Mouse (Mus musculus) neutrophil, adult 5-6 weeks (primary cell): ENCODE results near the gene Tbx19. TPM values are rescaled to one million over a fixed set of nuclear protein-coding genes. Genes with fewer than 3 reads are reported as not detected.

Experiments used
- ATAC-seq: fragments of 151-379, 151-347 bp; 2 replicates; pipeline ENCODE4 v1.8.0; 2017; ENCODE audit warnings: mild to moderate bottlenecking, moderate TSS enrichment; ENCODE audit not compliant: insufficient number of reproducible peaks, poor library complexity, low FRiP score, severe bottlenecking; ENCODE audit errors: extremely low read depth
- total RNA-seq: library from RNA; stranded (forward); fragments of 200-1000 nt; gene quantifications from 2 replicates; pipeline ENCODE4 v1.2.3, GENCODE M21; 2017

Gene Tbx19
- total RNA-seq, 1 experiment from 2014 or later = not detected

- no peak for ATAC-seq
These were observed 26.8 kb upstream of the Tbx19 start for GRCm38 (mm10) chr1:165187357-165187756.

- ATAC-seq = no peak
These were observed 25.9 kb upstream of the Tbx19 start for GRCm38 (mm10) chr1:165186491-165186890.

DNA sequence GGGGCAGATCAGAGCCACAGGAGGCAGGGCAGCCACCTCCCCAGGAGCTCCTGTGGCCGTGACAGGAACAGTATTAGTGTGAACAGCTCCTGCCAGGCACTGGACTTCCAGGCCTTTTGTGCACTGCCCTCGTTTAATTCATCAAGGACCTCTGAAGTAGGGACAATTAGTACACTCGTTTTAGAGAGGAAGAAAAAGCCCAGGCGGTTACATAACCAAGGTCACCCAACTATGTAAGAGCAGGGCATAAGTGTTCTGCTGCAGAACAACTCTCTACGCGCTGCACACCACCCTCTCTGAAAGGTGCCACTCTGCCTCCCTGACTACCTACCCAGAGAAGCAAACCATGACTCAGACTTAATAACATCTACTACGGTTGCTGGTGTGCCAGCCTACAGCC, 24.5 kb upstream of the Tbx19 start:
- no peak for ATAC-seq

GRCm38 (mm10) chr1:165184178-165184577, 23.6 kb upstream of the Tbx19 start:
- ATAC-seq = no peak

GRCm38 (mm10) chr1:165183400-165183799, 22.8 kb upstream of the Tbx19 start:
- ATAC-seq = no peak

- no peak for ATAC-seq
These were observed 18.7 kb upstream of the Tbx19 start for GRCm38 (mm10) chr1:165179321-165179720.

GRCm38 (mm10) chr1:165178075-165178474, 17.5 kb upstream of the Tbx19 start:
- no peak for ATAC-seq

DNA sequence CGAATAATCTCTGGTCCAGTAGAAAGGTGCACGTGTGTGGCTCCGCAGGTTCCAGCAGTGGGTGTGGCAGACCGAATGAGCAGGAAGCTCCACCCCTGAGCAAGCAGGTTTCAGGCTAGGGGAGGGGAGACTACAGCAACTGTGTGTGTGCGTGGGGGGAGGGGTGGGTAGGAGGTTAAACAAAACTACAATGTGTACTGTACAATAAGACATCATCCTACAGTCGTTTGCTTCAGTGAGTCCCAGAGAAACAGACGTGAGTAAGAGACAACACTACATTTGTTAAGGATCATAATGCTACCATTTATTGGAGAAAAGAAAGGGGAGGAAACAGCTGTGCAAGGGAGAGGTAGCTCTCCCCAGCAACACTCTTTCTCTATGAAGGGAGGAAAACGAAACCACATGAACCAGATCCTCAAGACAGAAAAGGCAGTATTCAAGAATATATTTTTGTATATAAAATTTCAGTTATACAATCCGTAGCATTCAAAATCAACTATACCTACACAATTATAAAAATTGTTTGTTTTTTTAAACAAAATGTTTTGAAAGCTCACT, 13.6 kb upstream of the Tbx19 start:
- ATAC-seq = no peak

- ATAC-seq = no peak
These were observed 10.7 kb upstream of the Tbx19 start for GRCm38 (mm10) chr1:165171277-165171676.

DNA sequence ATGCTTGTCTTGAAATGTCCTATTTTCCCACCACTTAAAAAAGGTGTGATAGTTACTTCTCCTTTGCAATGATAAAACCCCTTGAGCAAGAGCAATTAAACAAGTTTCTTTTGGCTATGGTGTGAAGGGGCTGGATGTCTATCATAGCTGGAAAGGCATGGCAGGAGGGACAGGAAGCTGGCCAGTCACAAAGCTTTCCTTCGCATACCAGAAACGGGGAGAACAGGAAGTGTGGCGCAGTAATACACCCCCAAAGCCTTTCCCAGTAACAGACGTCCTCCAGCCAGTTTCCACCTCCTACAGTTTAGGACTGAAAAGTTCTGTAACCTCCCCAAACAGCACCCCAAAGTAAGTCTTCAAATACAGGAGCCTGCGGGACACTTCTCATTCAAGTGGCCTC, 9.6 kb upstream of the Tbx19 start:
- no peak for ATAC-seq

- no peak for ATAC-seq
These were observed 8.9 kb upstream of the Tbx19 start for GRCm38 (mm10) chr1:165169462-165169861.

DNA sequence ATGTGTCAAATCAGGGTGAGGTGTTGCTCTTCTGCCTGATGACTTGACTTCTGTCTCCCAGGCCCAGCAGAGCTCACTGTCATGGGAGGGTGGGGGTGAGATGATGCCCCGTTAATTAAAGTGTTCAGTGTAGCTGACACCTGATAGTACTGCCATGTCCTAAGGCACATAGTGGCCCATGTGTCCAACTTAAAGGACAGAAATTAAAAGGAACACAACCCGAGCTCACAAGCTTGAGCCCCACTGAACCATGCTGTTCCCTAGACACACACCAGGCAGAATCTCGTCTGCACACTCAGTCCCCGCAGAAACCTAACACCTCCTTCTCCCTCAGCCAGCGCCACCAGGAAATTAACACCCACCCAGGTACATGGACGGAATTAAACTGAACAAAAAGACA, 4.3 kb upstream of the Tbx19 start:
- no peak for ATAC-seq

- no peak for ATAC-seq
These were observed 1.7 kb downstream of the Tbx19 start for GRCm38 (mm10) chr1:165158841-165159240.

- no peak for ATAC-seq
These were observed 6.4 kb downstream of the Tbx19 start for GRCm38 (mm10) chr1:165154162-165154561.

DNA sequence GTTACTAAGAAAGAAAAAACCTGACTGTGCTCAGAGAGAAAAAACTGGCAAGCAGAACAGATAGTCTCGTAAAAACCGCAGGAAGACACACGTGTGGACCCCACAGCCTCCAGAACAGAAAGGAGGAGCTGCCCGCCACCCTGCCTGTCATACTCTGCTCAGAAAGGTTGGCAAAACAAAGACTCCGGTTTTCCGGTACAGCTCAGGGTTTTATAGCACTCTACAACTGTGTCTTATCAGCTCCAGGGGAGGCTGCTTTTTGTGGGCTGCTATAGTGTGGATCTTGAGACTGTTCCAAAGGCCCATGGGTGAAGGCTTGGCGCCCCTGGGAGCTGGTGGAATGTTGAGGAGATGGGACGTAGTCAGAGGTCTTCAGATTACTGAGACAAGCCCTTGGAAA, 9.4 kb downstream of the Tbx19 start:
- ATAC-seq = no peak

DNA sequence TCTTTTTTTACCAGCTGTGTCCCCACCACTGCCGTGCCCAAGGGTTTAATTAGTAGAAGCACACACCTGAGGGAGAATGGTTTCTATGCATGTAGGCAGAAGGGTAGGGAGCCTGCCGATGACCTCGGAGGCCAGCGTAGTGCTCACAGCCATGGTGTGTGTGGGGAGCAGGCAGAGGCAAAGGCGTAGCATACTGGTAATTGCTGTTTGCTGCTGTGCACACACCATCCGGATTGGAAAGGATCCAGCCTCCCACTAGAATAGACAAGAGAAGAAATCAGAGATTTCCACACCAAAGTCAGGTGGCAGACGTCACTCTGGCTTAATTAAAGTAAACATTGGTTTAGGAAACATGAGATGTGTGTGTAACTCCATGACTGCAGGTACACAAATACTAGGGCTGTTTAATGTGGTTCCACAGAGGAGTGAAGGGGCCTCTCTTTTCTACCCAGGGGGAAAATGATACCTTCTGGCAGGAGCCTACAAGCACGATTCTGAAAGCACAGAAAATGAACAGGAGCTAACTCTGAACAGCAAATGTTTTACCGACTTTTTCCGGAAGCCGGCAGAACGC, 18.1 kb downstream of the Tbx19 start:
- ATAC-seq = no peak

DNA sequence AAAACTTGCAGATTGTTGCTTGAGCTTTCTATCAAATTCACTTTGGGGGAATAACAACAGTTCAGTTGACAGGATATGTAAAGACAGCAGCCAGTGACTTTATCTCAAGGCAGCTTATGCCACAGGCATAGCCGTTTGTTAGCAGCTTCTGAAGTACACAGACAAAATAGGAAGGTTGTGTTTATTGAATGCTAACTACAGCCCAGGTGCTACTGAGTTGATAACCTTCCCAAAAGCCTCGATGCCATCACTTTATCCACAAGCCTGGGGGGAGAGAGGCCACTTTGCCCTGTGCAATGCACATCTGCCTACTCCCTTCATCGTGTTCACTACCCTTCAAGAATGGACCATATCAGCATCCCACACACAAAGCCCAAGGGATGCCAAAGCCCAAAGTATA, 20.3 kb downstream of the Tbx19 start:
- ATAC-seq = no peak

DNA sequence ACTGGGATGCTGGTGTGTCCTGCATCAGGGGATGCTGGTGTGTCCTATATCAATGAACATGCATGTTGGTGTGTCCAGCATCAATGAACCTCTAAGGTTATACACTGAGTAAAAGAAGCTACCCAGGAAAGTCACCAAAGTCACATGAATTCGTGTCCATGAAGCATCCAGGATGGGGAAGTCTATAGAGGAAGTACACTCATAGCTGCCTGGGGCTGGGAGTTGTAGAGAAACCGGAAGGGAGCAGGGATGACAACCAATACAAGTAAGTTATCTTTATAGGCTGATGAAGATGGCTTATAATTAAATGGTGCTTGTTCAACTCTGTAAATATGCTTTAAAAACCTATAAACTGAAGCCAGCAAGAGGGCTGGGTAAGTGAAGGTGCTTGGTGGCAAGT, 26.7 kb downstream of the Tbx19 start:
- ATAC-seq = no peak

DNA sequence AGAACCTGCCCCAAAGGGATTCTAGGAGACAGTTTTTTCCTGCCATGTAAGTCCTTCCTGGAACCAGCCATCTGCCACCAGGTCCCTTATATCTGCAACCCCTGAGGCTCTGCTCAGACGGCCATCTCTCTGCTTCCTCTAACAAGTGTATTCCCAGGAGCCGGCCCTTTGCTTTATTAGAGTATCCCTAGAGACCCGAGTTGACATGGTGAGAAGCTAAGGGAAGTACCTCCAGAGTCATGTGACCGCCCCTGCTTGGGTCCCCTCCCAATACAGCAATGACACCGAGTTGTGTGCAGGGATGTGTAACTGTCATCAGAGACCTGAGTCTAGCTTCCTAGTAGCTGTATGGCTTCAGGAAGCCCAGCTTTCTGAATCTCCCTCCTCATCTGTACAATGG, 27.3 kb downstream of the Tbx19 start:
- ATAC-seq = no peak

GRCm38 (mm10) chr1:165132187-165132877, 28.2 kb downstream of the Tbx19 start:
- peak; percentile 83 for ATAC-seq

DNA sequence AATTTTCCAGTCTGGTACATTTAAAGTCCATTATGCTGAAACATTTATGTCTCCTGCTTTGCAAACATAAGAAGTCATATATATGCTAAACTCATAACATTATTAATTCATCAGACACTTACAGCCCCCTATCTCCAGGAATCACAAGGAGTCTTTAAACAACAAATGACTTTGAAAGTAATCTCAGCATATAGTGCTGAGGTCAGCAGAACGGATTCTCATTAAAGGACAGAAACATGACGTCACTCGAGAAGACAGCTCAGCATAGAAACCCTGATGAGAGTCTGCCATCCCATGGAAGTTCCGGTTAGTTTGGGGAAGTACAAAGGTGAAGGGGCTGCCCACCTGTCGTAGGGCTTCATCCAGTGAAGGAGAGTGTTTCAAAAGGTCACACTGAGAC, 31.0 kb downstream of the Tbx19 start:
- ATAC-seq = no peak
